Mouse (Mus musculus) kidney, adult 2 months (tissue): ENCODE results near the gene Toe1. TPM values are rescaled to one million over a fixed set of nuclear protein-coding genes. Genes with fewer than 3 reads are reported as not detected.

ENCODE experiments used
- DNase-seq: peaks from one replicate; pipeline ENCODE4 v3.0.0; 2021
- H3K27ac ChIP-seq: fragments of 200-500 bp; 2 replicates; pipeline ENCODE4 v1.5.1; 2012; ENCODE audit warnings: low read depth, low read length, control low read depth, inconsistent platforms; ENCODE audit not compliant: insufficient read depth
- H3K27me3 ChIP-seq: fragments of 200-500 bp; replicated peaks from 2 replicates; pipeline ENCODE4 v1.6.1; 2012; ENCODE audit warnings: mild to moderate bottlenecking, moderate library complexity, low read length, inconsistent platforms; ENCODE audit not compliant: control insufficient read depth, insufficient read depth
- H3K36me3 ChIP-seq: fragments of 200-500 bp; 2 replicates; pipeline ENCODE4 v1.6.1; 2012; ENCODE audit warnings: mild to moderate bottlenecking, moderate library complexity, low read length, inconsistent platforms; ENCODE audit not compliant: control insufficient read depth, insufficient read depth
- H3K4me1 ChIP-seq: fragments of 200-500 bp; 2 replicates; pipeline ENCODE4 v1.6.1; 2011; ENCODE audit warnings: low read length; ENCODE audit not compliant: control insufficient read depth, insufficient read depth
- H3K4me3 ChIP-seq: fragments of 200-500 bp; 2 replicates; pipeline ENCODE4 v1.5.1; 2011; ENCODE audit warnings: mild to moderate bottlenecking, low read depth, low read length, control low read depth; ENCODE audit not compliant: insufficient read depth
- CTCF ChIP-seq: fragments of 200-500 bp; conservative IDR thresholded peaks from 2 replicates; pipeline ENCODE4 v1.5.1; 2011; ENCODE audit warnings: low read depth, mild to moderate bottlenecking, control low read depth, low read length, moderate library complexity, mixed read lengths; ENCODE audit not compliant: insufficient read depth, insufficient read length
- POLR2A ChIP-seq: fragments of 200-500 bp; IDR thresholded peaks from one replicate; pipeline ENCODE4 v1.6.1; 2011; ENCODE audit warnings: low read depth, low read length, control low read depth
- WGBS: fragments of 180-500 bp; shearing (Covaris S2); methylation state at CpG from one replicate; pipeline ENCODE4 v1.1.7; 2018; 5-methylcytosine and 5-hydroxymethylcytosine counted together
- polyA plus RNA-seq: library from polyadenylated mRNA; depleted of rRNA; stranded (reverse); fragments of >200 nt; gene quantifications from 2 replicates; pipeline ENCODE4 v1.2.3, GENCODE M21; 2012

Toe1 gene
- polyA plus RNA-seq, 1 experiment, result 19.6 TPM

GRCm38 (mm10) chr4:116838999-116839398 is 31.6 kb upstream of the Toe1 start:
- WGBS, result 28% methylated on average over 2 of the region's 2 CpGs
- H3K27ac ChIP-seq, result no peak overlapping the region
- peak; percentile 82 for DNase-seq
- no peaks in the 10 kb centered on the region for H3K27me3 ChIP-seq
- 0 out of 2 replicates have a peak, but pooled peaks cover 3% of the 10 kb centered on the region for H3K4me1 ChIP-seq
- H3K4me3 ChIP-seq, result no peak overlapping the region
- no peaks in the 10 kb centered on the region for H3K36me3 ChIP-seq
- TF ChIP-seq POLR2A (no peak), CTCF (no peak)

GRCm38 (mm10) chr4:116830070-116830368 is 22.6 kb upstream of the Toe1 start:
- TF ChIP-seq POLR2A, result no peak
- TF ChIP-seq CTCF, result no peak
- H3K4me1 ChIP-seq, result peaks cover 3% of the 10 kb centered on the region; the same call in 1 of the 2 replicates
- DNase-seq, result no peak
- no peaks in the 10 kb centered on the region for H3K27me3 ChIP-seq
- H3K36me3 ChIP-seq, result no peaks in the 10 kb centered on the region
- WGBS, result 20% methylated on average over 6 of the region's 6 CpGs
- H3K4me3 ChIP-seq, result no peak overlapping the region
- no peak overlapping the region for H3K27ac ChIP-seq

GRCm38 (mm10) chr4:116829364-116830069 is 22.1 kb upstream of the Toe1 start:
- no peak for DNase-seq
- Histone ChIP-seq H3K36me3 (no peaks in the 10 kb centered on the region), H3K4me1 (peaks cover 3% of the 10 kb centered on the region; the same call in 1 of the 2 replicates), H3K4me3 (no peak overlapping the region), H3K27me3 (no peaks in the 10 kb centered on the region), H3K27ac (no peak overlapping the region)
- 63% methylated on average over 6 of the region's 6 CpGs for WGBS
- TF ChIP-seq CTCF (no peak), POLR2A (no peak)

- Histone ChIP-seq H3K27me3 (no peaks in the 10 kb centered on the region), H3K4me1 (peaks cover 3% of the 10 kb centered on the region; the same call in 1 of the 2 replicates), H3K36me3 (no peaks in the 10 kb centered on the region), H3K27ac (no peak overlapping the region), H3K4me3 (no peak overlapping the region)
- peak; percentile 75 for DNase-seq
- peak; percentile 69 for TF ChIP-seq CTCF
- no peak for TF ChIP-seq POLR2A
- WGBS, result 1% methylated on average over 4 of the region's 4 CpGs
Observed at GRCm38 (mm10) chr4:116827819-116828218, 20.4 kb upstream of the Toe1 start.

- no peaks in the 10 kb centered on the region for H3K36me3 ChIP-seq
- under 1% methylated on average over 29 of the region's 29 CpGs for WGBS
- no peaks in the 10 kb centered on the region for H3K27me3 ChIP-seq
- H3K4me3 ChIP-seq, result peak overlapping the region; percentile 65
- TF ChIP-seq CTCF (no peak), POLR2A (peak; percentile 58)
- DNase-seq, result peak; percentile 90
- peaks cover 3% of the 10 kb centered on the region; the same call in 1 of the 2 replicates for H3K4me1 ChIP-seq
- H3K27ac ChIP-seq, result peak overlapping the region; percentile 94
Observed at GRCm38 (mm10) chr4:116824541-116825004, 17.1 kb upstream of the Toe1 start.

GRCm38 (mm10) chr4:116821694-116822016 is 14.2 kb upstream of the Toe1 start, which contains the start of gene Hpdl:
Hpdl (minus strand) TSS chr4:116821707.
- Histone ChIP-seq H3K4me1 (peaks cover 3% of the 10 kb centered on the region; the same call in 1 of the 2 replicates), H3K27ac (peak within 1 kb of the TSS; percentile 21; the same call in 1 of the 2 replicates), H3K4me3 (peak within 1 kb of the TSS; percentile 57), H3K27me3 (no peaks in the 10 kb centered on the region), H3K36me3 (no peaks in the 10 kb centered on the region)
- no peak for TF ChIP-seq POLR2A
- TF ChIP-seq CTCF, result no peak
- WGBS, result 14% methylated on average over 9 of the region's 9 CpGs
- no peak for DNase-seq

GRCm38 (mm10) chr4:116820902-116821693 is 13.7 kb upstream of the Toe1 start:
- H3K27ac ChIP-seq, result no peak overlapping the region
- H3K27me3 ChIP-seq, result no peaks in the 10 kb centered on the region
- H3K4me3 ChIP-seq, result peak overlapping the region; percentile 57
- no peaks in the 10 kb centered on the region for H3K36me3 ChIP-seq
- 1% methylated on average over 51 of the region's 51 CpGs for WGBS
- DNase-seq, result peak; percentile 97
- H3K4me1 ChIP-seq, result peaks cover 3% of the 10 kb centered on the region; the same call in 1 of the 2 replicates
- 0 out of 2 replicates have a peak, but pooled peaks have one; percentile 23 for TF ChIP-seq CTCF
- TF ChIP-seq POLR2A, result peak; percentile 58
